Mouse (Mus musculus) hindbrain, embryonic 11.5 days (tissue): ENCODE measurements at regions not wholly inside any gene's neighbourhood (a gene's known extent, or its start where the extent isn't known, plus 50 kb on each side); places are given as distances from the start of the nearest gene placed in this dataset.

ENCODE experiments used
- ATAC-seq: fragments of 200-750 bp; cut with Nextera tagmentation; 2 replicates; pipeline ENCODE4 v1.8.0; 2017; ENCODE audit warnings: mild to moderate bottlenecking, moderate TSS enrichment, moderate library complexity; ENCODE audit not compliant: low FRiP score
- DNase-seq: peaks from one replicate; pipeline ENCODE4 v3.0.0-alpha.2; 2015; ENCODE audit warnings: low spot score
- H3K27ac ChIP-seq: fragments of 300-500 bp; sonication (generic); 2 replicates; pipeline ENCODE4 v1.5.1; 2014; ENCODE audit warnings: mild to moderate bottlenecking, low read depth, low read length
- H3K27me3 ChIP-seq: fragments of 300-500 bp; sonication (generic); 2 replicates; pipeline ENCODE4 v1.6.1; 2014; ENCODE audit warnings: mild to moderate bottlenecking, low read length, moderate library complexity, mixed read lengths; ENCODE audit not compliant: control insufficient read depth, insufficient read depth
- H3K36me3 ChIP-seq: fragments of 300-500 bp; sonication (generic); 2 replicates; pipeline ENCODE4 v1.6.1; 2014; ENCODE audit warnings: mild to moderate bottlenecking, low read length, moderate library complexity, mixed read lengths; ENCODE audit not compliant: control insufficient read depth, insufficient read depth
- H3K4me1 ChIP-seq: fragments of 300-500 bp; sonication (generic); replicated peaks from 2 replicates; pipeline ENCODE4 v1.6.1; 2014; ENCODE audit warnings: low read length, mixed read lengths; ENCODE audit not compliant: control insufficient read depth, insufficient read depth
- H3K4me2 ChIP-seq: fragments of 300-500 bp; sonication (generic); replicated peaks from 2 replicates; pipeline ENCODE4 v1.6.1; 2014; ENCODE audit warnings: mild to moderate bottlenecking, low read depth, low read length
- H3K4me3 ChIP-seq: fragments of 300-500 bp; sonication (generic); 2 replicates; pipeline ENCODE4 v1.5.1; 2014; ENCODE audit warnings: low read depth, low read length
- H3K9ac ChIP-seq: fragments of 300-500 bp; sonication (generic); 2 replicates; pipeline ENCODE4 v1.6.1; 2014; ENCODE audit warnings: low read depth, low read length
- H3K9me3 ChIP-seq: fragments of 300-500 bp; sonication (generic); 2 replicates; pipeline ENCODE4 v1.6.1; 2016; ENCODE audit warnings: low read length; ENCODE audit not compliant: control insufficient read depth
- WGBS: fragments of 180-500 bp; shearing (Covaris S2); extraction: QIAGEN DNeasy Blood & Tissue Kit; methylation state at CpG from one replicate; pipeline ENCODE4 v1.1.7; 2014; 5-methylcytosine and 5-hydroxymethylcytosine counted together

DNA sequence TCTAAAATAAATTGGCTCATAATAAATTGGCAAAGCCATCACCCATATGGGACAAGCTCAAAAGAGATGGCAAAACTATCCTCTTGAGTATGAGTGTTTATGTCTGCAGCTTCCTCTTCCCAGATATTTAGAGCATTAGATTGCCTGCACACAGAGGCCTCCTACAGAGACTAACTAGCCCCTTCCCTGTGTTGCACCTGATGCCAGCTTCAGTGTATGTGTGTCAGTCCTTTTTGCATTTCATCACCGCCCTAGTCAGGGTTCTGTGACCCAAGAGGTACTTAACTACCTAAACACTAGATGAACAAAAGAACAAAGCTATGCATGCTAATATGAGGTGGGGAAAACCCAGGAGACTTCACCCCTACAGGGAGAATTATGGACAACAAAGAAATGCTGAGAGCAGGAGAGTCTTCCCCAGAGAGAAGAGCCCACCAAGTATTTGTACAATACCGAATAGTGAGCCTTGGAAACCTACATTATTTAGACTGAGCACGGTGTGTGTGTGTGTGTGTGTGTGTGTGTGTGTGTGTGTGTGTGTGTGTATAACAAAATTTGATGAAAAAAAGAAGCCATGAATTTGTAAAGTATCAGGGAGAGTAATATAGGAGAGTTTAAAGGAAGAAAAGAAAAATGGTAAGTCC, 62.5 kb downstream of the Speer2 start:
- WGBS: 71% methylated on average over 3 of the region's 3 CpGs
- Histone ChIP-seq H3K9me3 (no peaks in the 10 kb centered on the region), H3K27ac (no peak overlapping the region), H3K9ac (no peak overlapping the region), H3K4me1 (no peaks in the 10 kb centered on the region), H3K27me3 (no peaks in the 10 kb centered on the region), H3K4me2 (no peak overlapping the region), H3K36me3 (no peaks in the 10 kb centered on the region), H3K4me3 (no peak overlapping the region)
- ATAC-seq: peak; percentile 80
- DNase-seq: no peak

DNA sequence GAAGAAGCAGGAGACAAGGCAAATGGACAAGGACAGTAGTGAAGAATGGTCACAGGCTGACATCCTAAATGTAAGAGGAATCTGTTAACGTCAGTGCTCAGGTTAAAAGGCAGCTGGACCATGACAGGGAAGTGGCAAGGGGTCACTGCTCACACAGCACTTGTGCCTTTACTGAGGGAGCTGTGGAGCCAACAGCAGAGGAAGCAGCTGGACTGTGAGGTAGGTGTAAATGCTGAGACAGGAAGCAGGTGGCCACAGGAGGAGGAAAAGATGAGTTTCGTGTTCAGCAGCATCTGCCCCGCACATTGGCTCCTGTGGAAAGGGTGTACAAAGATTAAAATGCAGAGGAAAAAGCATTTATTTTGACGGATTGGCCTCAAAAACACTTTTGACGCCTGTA, 67.2 kb downstream of the Speer2 start:
- no peak overlapping the region for H3K9ac ChIP-seq
- H3K4me2 ChIP-seq: no peak overlapping the region
- H3K36me3 ChIP-seq: no peaks in the 10 kb centered on the region
- no peaks in the 10 kb centered on the region for H3K27me3 ChIP-seq
- H3K4me3 ChIP-seq: no peak overlapping the region
- no peaks in the 10 kb centered on the region for H3K9me3 ChIP-seq
- H3K4me1 ChIP-seq: no peaks in the 10 kb centered on the region
- 65% methylated on average over 5 of the region's 5 CpGs for WGBS
- DNase-seq (peak; percentile 2), ATAC-seq (no peak)
- H3K27ac ChIP-seq: no peak overlapping the region

DNA sequence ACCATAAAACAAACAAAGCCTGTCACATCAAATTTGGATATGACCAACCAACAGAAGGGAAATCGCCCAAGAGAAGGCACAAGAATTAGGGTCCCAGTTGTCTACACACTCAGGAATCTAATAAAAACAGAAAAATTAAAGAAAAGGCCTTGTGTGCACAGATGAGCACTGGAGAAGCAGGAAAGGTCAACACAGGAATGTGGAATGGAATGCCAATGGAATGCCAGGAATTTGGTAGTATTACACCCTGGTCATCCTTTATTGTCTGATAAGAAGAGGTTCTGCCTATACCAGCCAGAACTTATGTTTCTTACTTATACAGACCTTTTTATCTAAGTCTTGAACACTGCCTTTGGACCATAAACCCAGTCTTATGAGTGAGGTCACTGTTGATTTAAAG, 72.9 kb downstream of the Speer2 start:
- H3K27ac ChIP-seq: no peak overlapping the region
- H3K4me3 ChIP-seq: no peak overlapping the region
- H3K27me3 ChIP-seq: no peaks in the 10 kb centered on the region
- H3K4me2 ChIP-seq: no peak overlapping the region
- H3K4me1 ChIP-seq: no peaks in the 10 kb centered on the region
- no peaks in the 10 kb centered on the region for H3K36me3 ChIP-seq
- 67% methylated on average over 1 of the region's 1 CpGs for WGBS
- ATAC-seq: no peak
- DNase-seq: no peak
- H3K9ac ChIP-seq: no peak overlapping the region
- no peaks in the 10 kb centered on the region for H3K9me3 ChIP-seq

DNA sequence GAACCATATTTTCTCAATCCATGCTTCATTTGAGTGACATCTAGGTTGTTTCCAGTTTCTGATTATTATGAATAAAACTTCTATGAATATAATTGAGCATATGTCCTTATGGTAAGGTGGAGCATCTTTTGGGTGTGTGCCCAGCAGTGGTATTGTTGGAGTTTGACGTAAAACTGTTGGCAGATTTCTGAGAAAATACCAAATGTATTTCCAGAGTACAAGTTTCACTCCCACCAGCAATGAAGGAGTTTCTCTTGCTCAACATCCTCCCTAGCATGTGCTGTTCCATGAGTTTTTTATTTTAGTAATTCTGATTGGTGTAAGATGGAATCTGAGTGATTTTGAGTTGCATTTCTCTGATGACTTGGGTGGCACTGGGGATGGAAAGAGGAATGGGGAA, 92.8 kb downstream of the Speer2 start:
- H3K27ac ChIP-seq: no peak overlapping the region
- H3K27me3 ChIP-seq: no peaks in the 10 kb centered on the region
- H3K4me1 ChIP-seq: no peaks in the 10 kb centered on the region
- H3K4me2 ChIP-seq: no peak overlapping the region
- DNase-seq: no peak
- H3K36me3 ChIP-seq: no peaks in the 10 kb centered on the region
- no peak overlapping the region for H3K4me3 ChIP-seq
- no peaks in the 10 kb centered on the region for H3K9me3 ChIP-seq
- H3K9ac ChIP-seq: no peak overlapping the region
- WGBS: 94% methylated on average over 1 of the region's 1 CpGs
- ATAC-seq: no peak
